Mouse (Mus musculus): ENCODE data around the gene Nrxn3. TPM values are rescaled to one million over a fixed set of nuclear protein-coding genes. Genes with fewer than 3 reads are reported as not detected.

Nrxn3 gene
- polyA plus RNA-seq, 1 experiment from 2014 or later = 2.2 TPM

- 55% methylated on average over 13 of the region's 13 CpGs for WGBS
- no peak for ATAC-seq (ENCODE audit: insufficient number of reproducible peaks, low FRiP score)
- Histone ChIP-seq H3K4me2 (no peak overlapping the region), H3K27ac (ENCODE audit: poor library complexity, severe bottlenecking) (no peak overlapping the region), H3K27me3 (replicated peaks) (no peaks in the 10 kb centered on the region), H3K9me3 (replicated peaks) (no peaks in the 10 kb centered on the region), H3K4me1 (replicated peaks) (0 out of 2 replicates have a peak, but pooled peaks cover 3% of the 10 kb centered on the region), H3K4me3 (no peak overlapping the region), H3K36me3 (no peaks in the 10 kb centered on the region), H3K9ac (no peak overlapping the region)
Observed at GRCm38 (mm10) chr12:89179970-89180666, 457.4 kb downstream of the Nrxn3 start.

GRCm38 (mm10) chr12:89181157-89181561 is 458.5 kb downstream of the Nrxn3 start:
- no peak for ATAC-seq (ENCODE audit: insufficient number of reproducible peaks, low FRiP score)
- H3K27me3 ChIP-seq (replicated peaks) = no peaks in the 10 kb centered on the region
- H3K9me3 ChIP-seq (replicated peaks) = no peaks in the 10 kb centered on the region
- H3K4me2 ChIP-seq = no peak overlapping the region
- H3K9ac ChIP-seq = no peak overlapping the region
- no peaks in the 10 kb centered on the region for H3K36me3 ChIP-seq
- H3K4me3 ChIP-seq = no peak overlapping the region
- H3K27ac ChIP-seq (ENCODE audit: poor library complexity, severe bottlenecking) = no peak overlapping the region
- no peaks in the 10 kb centered on the region for H3K4me1 ChIP-seq (replicated peaks)
- WGBS = 60% methylated on average over 2 of the region's 2 CpGs

GRCm38 (mm10) chr12:89198764-89199525 is 476.3 kb downstream of the Nrxn3 start:
- Histone ChIP-seq H3K27ac (ENCODE audit: poor library complexity, severe bottlenecking) (no peak overlapping the region), H3K36me3 (no peaks in the 10 kb centered on the region), H3K27me3 (replicated peaks) (no peaks in the 10 kb centered on the region), H3K4me3 (no peak overlapping the region), H3K9ac (no peak overlapping the region), H3K9me3 (replicated peaks) (no peaks in the 10 kb centered on the region), H3K4me1 (replicated peaks) (no peaks in the 10 kb centered on the region), H3K4me2 (no peak overlapping the region)
- ATAC-seq (ENCODE audit: insufficient number of reproducible peaks, low FRiP score) = no peak
- WGBS = 78% methylated on average over 10 of the region's 10 CpGs

GRCm38 (mm10) chr12:89211608-89212007 is 488.9 kb downstream of the Nrxn3 start:
- H3K4me1 ChIP-seq (replicated peaks) = no peaks in the 10 kb centered on the region
- no peaks in the 10 kb centered on the region for H3K27me3 ChIP-seq (replicated peaks)
- WGBS = 39% methylated on average over 2 of the region's 2 CpGs
- no peak overlapping the region for H3K27ac ChIP-seq (ENCODE audit: poor library complexity, severe bottlenecking)
- H3K9ac ChIP-seq = no peak overlapping the region
- no peak overlapping the region for H3K4me3 ChIP-seq
- H3K4me2 ChIP-seq = no peak overlapping the region
- no peaks in the 10 kb centered on the region for H3K36me3 ChIP-seq
- ATAC-seq (ENCODE audit: insufficient number of reproducible peaks, low FRiP score) = no peak
- H3K9me3 ChIP-seq (replicated peaks) = no peaks in the 10 kb centered on the region

- no peak overlapping the region for H3K27ac ChIP-seq (ENCODE audit: poor library complexity, severe bottlenecking)
- H3K27me3 ChIP-seq (replicated peaks) = no peaks in the 10 kb centered on the region
- 29% methylated on average over 1 of the region's 1 CpGs for WGBS
- no peak overlapping the region for H3K9ac ChIP-seq
- no peak overlapping the region for H3K4me2 ChIP-seq
- H3K9me3 ChIP-seq (replicated peaks) = no peaks in the 10 kb centered on the region; the same call in 1 of the 2 replicates
- H3K36me3 ChIP-seq = no peaks in the 10 kb centered on the region
- no peak overlapping the region for H3K4me3 ChIP-seq
- H3K4me1 ChIP-seq (replicated peaks) = no peaks in the 10 kb centered on the region
- no peak for ATAC-seq (ENCODE audit: insufficient number of reproducible peaks, low FRiP score)
Observed at GRCm38 (mm10) chr12:89239826-89240225, 517.1 kb downstream of the Nrxn3 start.

- H3K4me3 ChIP-seq = no peak overlapping the region
- no peak for ATAC-seq (ENCODE audit: insufficient number of reproducible peaks, low FRiP score)
- no peaks in the 10 kb centered on the region for H3K36me3 ChIP-seq
- H3K9ac ChIP-seq = no peak overlapping the region
- H3K27ac ChIP-seq (ENCODE audit: poor library complexity, severe bottlenecking) = no peak overlapping the region
- H3K4me2 ChIP-seq = no peak overlapping the region
- H3K9me3 ChIP-seq (replicated peaks) = no peaks in the 10 kb centered on the region; the same call in 1 of the 2 replicates
- no peaks in the 10 kb centered on the region for H3K27me3 ChIP-seq (replicated peaks)
- no peaks in the 10 kb centered on the region for H3K4me1 ChIP-seq (replicated peaks)
Observed at GRCm38 (mm10) chr12:89241554-89241953, 518.9 kb downstream of the Nrxn3 start.

GRCm38 (mm10) chr12:89242476-89242875 is 519.8 kb downstream of the Nrxn3 start:
- H3K27me3 ChIP-seq (replicated peaks) = no peaks in the 10 kb centered on the region
- H3K4me3 ChIP-seq = no peak overlapping the region
- WGBS = 25% methylated on average over 1 of the region's 1 CpGs
- no peak overlapping the region for H3K4me2 ChIP-seq
- H3K9ac ChIP-seq = no peak overlapping the region
- H3K36me3 ChIP-seq = no peaks in the 10 kb centered on the region
- no peak overlapping the region for H3K27ac ChIP-seq (ENCODE audit: poor library complexity, severe bottlenecking)
- no peaks in the 10 kb centered on the region; the same call in 1 of the 2 replicates for H3K9me3 ChIP-seq (replicated peaks)
- H3K4me1 ChIP-seq (replicated peaks) = no peaks in the 10 kb centered on the region
- ATAC-seq (ENCODE audit: insufficient number of reproducible peaks, low FRiP score) = no peak

GRCm38 (mm10) chr12:89255275-89255892 is 532.7 kb downstream of the Nrxn3 start:
- Histone ChIP-seq H3K27me3 (replicated peaks) (no peaks in the 10 kb centered on the region), H3K36me3 (no peaks in the 10 kb centered on the region), H3K27ac (ENCODE audit: poor library complexity, severe bottlenecking) (no peak overlapping the region), H3K9me3 (replicated peaks) (0 out of 2 replicates have a peak, but pooled peaks cover 4% of the 10 kb centered on the region), H3K4me1 (replicated peaks) (no peaks in the 10 kb centered on the region), H3K4me2 (no peak overlapping the region), H3K9ac (no peak overlapping the region), H3K4me3 (no peak overlapping the region)
- ATAC-seq (ENCODE audit: insufficient number of reproducible peaks, low FRiP score) = no peak
- WGBS = 60% methylated on average over 4 of the region's 4 CpGs

- Histone ChIP-seq H3K27me3 (replicated peaks) (no peaks in the 10 kb centered on the region), H3K27ac (ENCODE audit: poor library complexity, severe bottlenecking) (no peak overlapping the region), H3K9ac (no peak overlapping the region), H3K4me3 (no peak overlapping the region), H3K4me1 (replicated peaks) (no peaks in the 10 kb centered on the region), H3K36me3 (no peaks in the 10 kb centered on the region), H3K4me2 (no peak overlapping the region), H3K9me3 (replicated peaks) (0 out of 2 replicates have a peak, but pooled peaks cover 4% of the 10 kb centered on the region)
- 83% methylated on average over 3 of the region's 3 CpGs for WGBS
- ATAC-seq (ENCODE audit: insufficient number of reproducible peaks, low FRiP score) = no peak
Observed at GRCm38 (mm10) chr12:89258879-89259278, 536.2 kb downstream of the Nrxn3 start.

- no peak overlapping the region for H3K9ac ChIP-seq
- H3K27ac ChIP-seq (ENCODE audit: poor library complexity, severe bottlenecking) = no peak overlapping the region
- H3K36me3 ChIP-seq = no peaks in the 10 kb centered on the region
- 77% methylated on average over 24 of the region's 24 CpGs for WGBS
- no peak overlapping the region for H3K4me3 ChIP-seq
- no peaks in the 10 kb centered on the region for H3K27me3 ChIP-seq (replicated peaks)
- no peaks in the 10 kb centered on the region for H3K4me1 ChIP-seq (replicated peaks)
- no peak for ATAC-seq (ENCODE audit: insufficient number of reproducible peaks, low FRiP score)
- H3K4me2 ChIP-seq = no peak overlapping the region
- H3K9me3 ChIP-seq (replicated peaks) = 0 out of 2 replicates have a peak, but pooled peaks cover 4% of the 10 kb centered on the region
Observed at GRCm38 (mm10) chr12:89260076-89260475, 537.4 kb downstream of the Nrxn3 start.

- H3K4me3 ChIP-seq = no peak overlapping the region
- H3K36me3 ChIP-seq = no peaks in the 10 kb centered on the region
- H3K4me1 ChIP-seq (replicated peaks) = no peaks in the 10 kb centered on the region
- ATAC-seq (ENCODE audit: insufficient number of reproducible peaks, low FRiP score) = no peak
- WGBS = 61% methylated on average over 1 of the region's 1 CpGs
- H3K9me3 ChIP-seq (replicated peaks) = 0 out of 2 replicates have a peak, but pooled peaks cover 4% of the 10 kb centered on the region
- no peak overlapping the region for H3K9ac ChIP-seq
- H3K4me2 ChIP-seq = no peak overlapping the region
- H3K27me3 ChIP-seq (replicated peaks) = no peaks in the 10 kb centered on the region
- H3K27ac ChIP-seq (ENCODE audit: poor library complexity, severe bottlenecking) = no peak overlapping the region
Observed at GRCm38 (mm10) chr12:89262261-89262660, 539.6 kb downstream of the Nrxn3 start.
